Mouse (Mus musculus): ENCODE data around the gene Pomgnt1.

Pomgnt1 gene

DNA sequence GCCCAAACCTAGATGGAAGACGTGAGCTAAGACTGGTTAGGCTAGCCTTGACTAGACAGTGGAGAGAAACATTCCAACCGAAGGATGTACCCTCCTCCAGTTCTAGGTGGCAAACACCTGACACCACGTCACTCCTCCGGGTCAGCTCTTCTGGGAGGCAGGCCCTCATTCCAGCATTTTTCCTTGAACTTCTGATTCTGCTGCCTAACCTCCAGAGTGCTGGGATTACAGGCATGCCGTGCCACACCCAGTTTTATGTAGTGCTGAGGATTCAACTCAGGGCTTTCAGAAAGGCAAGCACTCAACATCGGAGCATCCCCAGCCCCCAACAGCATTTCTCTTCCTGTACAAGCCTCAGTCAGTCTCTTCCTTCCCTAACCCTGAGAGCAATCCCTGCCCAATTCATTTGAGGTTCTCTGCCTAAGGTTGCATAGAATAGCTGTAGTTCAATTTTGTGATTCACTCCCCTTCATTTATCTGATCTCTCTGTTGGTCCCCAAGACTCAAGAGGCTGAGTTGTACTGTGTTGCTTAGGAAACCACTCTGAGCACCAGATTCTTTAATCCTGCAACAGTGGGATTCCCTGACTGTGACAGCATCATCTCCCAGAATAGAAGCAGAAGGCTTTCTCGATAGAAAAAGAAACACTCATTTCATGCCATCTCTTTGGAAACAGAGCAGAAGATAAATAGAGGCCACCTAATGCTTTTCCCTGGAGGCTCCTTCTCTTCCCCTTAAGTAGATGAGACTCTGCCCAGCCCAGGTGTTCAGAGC, 17.3 kb downstream of the Pomgnt1 start:
- no peak for DNase-seq (ENCODE audit: low read depth)

DNA sequence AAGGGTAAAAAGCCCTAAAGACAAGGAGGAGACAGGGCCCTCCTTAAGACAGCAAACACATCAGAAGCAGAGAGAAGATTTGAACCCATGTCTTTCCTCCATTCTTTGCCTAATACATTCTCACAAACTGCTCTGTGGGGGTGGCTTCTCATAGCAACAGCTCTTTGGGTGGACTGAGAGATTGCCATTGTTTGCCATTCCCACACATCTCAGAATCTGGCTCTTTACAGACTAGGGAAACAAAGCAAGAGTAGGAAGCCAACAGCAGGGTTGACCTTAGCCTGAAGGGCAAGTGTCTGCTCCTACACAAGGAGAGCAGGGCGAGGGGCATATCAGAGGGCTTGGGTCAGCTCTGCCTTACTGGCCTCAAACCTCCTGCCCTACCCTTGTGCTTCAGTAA, 18.1 kb downstream of the Pomgnt1 start:
- DNase-seq (ENCODE audit: low read depth), result no peak

DNA sequence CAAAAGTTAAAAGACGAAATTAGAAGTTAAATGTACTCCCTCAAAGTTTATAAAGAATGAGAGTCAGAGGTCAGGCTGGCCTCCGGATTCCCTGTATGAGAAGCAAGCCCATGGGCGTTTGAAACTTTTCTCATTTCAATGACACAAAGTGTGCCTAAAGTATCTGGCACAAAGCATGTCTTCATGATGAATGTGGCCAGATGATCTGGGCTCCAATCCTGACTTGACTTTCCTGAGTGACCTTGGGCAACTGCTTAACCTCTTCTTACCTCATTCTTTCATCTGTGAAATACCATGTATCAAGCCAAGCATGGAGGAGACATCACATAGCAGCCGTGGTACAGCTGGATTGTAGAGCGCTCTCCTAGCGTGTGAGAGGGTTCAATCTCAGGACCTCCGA, 18.6 kb downstream of the Pomgnt1 start:
- DNase-seq (ENCODE audit: low read depth), result no peak

DNA sequence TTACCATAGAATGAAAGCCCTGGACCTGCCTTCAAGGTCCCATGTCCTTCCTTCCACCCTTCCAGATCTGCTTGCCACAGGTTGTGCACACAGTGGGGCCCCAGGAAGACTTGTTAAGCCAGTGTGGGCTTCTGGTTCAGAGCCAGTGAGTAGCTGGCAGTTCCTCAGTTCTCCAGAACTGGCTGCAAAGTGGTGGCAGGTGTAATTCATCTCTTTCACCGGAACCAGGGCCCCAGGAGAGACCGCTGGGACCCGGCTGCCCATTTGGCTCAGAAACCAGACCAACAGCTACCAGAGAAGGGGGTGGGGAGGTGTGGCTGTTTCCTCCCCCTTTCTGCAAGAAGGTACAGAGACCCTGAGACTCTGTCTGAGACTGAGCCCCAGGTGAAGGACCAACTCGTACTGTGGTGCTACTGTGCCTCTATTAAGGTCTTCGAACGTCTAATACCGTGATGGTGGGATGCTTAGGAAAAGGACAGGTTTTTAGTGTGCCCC, 19.7 kb downstream of the Pomgnt1 start:
- DNase-seq (ENCODE audit: low read depth), result no peak

DNA sequence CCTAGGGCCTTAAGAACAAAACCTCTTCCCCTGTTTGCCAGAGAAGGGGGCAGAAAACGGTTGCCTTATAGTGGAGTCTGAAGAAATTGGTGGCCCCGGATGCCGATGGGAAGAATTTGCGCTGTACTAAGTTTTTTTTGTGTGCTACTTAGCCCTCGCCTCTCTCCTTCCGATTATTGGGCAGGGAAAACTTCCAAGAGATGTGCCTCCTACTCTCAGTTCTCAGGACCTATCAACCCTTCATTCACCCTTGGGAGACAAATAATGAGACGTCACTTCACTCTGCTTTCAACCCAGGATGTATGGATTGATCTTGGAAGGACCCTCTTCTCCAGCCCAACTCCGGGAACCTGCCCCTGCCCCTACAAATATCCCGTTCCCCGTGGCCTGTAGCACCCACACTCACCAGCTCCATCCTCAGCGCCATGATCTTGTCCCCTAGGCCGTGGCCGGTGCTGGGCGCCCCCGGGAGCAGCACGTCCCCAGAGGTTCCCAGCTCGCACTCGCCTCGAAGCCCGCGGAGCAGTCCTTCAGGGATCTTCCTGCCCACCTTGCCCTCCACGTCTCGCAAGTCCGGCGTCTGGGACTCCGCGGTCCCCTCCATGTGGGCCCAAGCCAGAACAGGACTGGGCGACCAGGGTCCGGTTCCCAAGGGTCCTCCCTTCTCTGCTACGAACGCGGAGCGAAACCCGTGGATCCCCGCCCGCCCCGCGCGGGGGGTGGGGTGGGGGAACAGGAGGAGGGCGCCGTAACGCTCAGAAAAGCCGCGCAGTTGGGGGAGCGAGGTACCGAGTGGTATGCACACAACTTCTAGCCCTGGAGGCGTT, 20.5 kb downstream of the Pomgnt1 start:
- peak; percentile 50 for DNase-seq (ENCODE audit: low read depth)

DNA sequence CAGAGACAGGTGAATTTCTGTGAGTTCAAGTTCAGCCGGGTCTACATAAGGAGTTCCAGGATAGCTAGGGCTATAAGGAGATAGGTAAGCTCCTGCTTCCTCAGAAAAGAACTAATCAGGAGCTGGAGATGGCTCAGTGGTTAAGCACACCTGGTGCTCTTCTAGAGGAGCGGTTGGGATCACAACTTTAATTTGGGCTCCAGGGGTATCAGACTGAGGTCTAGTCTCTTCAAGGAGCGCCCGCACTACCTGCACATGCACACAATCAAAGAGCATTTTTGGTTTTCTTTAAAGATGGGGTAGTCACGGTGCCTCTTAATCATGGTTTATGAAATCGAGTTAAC, 26.1 kb downstream of the Pomgnt1 start:
- DNase-seq (ENCODE audit: low read depth), result no peak

DNA sequence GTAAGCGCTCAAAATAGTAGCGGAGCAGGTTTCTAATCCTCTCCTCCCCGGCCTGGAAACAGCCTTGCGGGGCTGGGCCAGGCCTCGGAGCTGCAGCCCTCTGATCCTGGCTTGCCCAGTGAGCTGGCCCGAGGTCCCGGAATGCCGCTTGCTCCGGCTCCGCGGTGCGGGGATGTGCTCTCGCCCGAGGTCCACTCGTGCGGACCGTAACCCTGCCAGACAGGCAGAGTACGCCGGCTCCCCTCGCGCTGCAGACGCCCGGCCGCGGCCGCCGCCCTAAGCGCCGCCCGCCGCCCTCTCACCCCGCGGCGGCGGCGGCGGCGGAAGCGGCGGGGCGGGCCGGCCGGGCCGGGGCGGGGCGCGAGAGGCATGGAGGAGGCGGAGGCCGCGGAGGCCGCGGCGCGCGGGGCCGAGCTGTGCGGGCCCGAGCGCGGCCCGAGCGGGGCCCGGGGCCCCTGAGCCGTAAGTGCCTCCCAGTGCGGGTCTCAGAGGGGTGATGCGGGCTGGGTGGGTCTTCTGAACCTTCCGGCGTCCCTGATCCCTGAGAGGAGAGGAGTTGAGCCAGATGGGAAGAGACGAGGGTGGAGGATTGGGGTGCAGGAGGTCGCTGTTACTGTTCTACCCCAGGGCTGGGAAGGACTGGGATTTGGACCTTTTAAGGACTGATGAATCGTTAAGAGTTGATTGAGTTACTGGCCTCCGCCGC, 26.7 kb downstream of the Pomgnt1 start:
- peak; percentile 67 for DNase-seq (ENCODE audit: low read depth)

DNA sequence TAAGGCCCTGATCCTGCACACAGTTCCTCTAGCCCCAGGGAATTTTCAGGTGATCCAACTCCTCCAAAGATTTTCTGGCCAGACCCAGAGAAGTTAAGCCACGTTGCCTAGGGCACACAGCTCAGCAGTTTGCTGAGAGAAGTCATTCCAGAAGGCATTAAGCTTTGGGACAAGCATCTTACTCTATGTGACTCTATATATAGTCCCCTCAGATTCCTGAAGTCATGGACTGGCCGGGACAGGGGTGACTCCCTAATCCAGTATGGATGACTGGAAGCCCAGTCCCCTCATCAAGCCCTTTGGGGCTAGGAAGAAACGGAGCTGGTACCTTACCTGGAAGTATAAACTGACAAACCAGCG, 27.2 kb downstream of the Pomgnt1 start:
- DNase-seq (ENCODE audit: low read depth), result no peak

DNA sequence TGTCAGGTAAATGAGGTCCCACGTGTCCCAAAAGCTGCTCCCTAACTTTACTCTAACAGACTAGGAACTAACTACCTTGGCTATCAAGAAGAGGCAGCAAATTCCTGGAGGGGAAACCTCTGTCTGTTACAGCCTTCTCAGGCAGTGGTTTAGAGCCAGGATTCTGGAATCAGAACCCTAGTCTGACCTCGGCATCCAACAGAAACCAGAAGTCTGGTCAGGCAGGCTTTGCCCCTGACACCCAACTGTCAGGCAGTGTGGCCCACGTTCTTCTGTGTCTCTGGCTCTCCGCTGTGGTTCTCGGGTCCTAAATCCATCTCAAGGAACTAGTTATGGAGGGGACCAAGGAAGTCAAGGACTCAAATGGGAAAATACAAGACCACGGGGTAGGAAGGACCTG, 27.6 kb downstream of the Pomgnt1 start, which contains the start of gene Lurap1:
Gene Lurap1 (minus strand): TSS at position 101 of the 400 bp plus-strand sequence.
- no peak for DNase-seq (ENCODE audit: low read depth)

DNA sequence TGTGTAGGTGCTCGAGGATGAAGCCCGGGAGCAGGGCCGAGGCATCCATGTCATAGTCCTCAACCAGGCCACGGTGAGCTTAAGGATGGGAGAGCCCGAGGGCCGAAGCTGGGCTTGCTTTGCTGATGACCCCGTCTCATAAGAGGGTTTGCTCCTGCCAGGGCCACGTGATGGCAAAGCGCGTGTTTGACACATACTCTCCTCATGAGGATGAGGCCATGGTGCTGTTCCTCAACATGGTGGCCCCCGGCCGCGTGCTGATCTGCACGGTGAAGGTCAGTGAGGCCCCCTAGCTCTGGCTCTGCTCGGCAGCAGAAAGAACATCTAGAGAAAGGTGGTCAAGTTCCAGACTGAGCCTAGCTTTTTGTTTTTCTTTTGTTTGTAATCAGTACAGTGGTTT, 29.1 kb downstream of the Pomgnt1 start:
- DNase-seq (ENCODE audit: low read depth), result no peak

DNA sequence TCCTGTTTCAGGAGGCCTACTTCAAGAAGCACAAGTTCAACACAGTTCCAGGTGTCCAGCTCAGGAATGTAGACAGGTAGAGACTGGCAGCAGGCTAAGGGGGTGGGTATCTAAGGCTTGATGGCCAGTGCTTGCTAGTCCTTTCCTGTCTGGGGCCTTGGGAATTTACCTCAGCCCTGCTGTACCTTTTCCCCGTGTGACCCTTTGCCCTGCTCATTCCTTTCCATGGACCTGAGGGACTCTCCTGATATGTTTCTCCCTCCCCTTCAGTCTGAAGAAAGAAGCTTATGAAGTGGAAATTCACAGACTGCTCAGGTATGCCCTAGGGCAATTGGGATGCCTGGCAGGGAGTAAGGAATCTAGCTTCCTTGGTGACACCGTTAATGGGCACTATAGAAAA, 34.2 kb downstream of the Pomgnt1 start:
- no peak for DNase-seq (ENCODE audit: low read depth)

DNA sequence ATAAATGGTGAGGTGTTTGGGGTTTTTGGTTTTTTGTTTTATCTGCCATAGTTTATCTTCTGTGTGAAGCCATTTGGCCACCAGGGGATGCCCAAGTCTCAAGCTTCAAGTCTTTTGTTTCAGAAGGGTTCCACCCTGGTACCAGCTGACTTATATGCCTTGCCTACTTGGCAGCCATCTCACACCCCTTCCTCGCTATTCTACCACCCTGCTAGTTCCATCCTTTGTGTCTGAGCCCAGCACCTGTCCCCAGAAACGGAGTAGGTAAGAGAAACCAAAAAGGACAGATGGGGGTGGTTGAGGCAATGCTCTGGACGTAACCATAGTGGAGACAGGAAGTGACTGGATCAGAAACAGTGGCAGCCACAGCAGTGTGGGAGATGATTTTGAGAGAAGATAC, 36.3 kb downstream of the Pomgnt1 start:
- peak; percentile 79 for DNase-seq (ENCODE audit: low read depth)

DNA sequence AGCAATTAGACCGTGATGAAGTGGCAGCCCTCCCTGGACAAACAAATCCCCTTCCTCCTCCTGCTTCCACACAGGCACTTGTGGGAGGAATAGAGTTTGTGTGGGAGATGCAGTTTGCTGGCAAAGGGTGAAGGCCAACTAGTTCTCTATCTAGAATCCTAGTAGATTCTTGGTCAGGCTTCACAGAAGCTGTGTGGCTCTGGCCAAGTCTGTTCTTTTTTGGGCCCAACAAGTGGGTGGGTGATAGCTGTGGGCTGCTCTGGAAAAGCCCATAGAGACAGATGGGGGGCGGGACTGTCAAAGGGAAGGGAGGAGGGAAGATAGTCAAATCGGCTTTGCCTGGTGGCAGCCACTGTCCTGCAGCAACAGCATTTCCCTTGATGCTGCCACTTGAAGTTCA, 37.1 kb downstream of the Pomgnt1 start:
- no peak for DNase-seq (ENCODE audit: low read depth)

DNA sequence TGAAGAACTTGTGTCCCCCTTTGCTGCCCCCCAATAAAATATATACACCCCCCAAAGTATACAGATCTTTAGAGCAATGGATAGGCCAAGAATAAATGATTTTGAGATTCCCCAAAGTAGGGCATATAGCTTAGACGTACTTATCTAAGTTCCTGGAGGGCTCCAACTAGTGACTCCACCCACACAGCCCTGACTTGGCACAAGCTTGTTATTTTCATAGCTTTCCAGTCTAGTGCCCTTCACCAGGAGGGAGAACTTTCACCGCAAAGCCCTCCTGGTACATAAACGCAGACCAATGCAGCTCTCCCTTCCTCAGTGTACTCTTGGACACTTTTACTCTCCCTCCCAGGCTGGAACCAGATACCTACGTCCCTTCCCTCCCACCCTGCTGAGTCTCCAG, 38.5 kb downstream of the Pomgnt1 start:
- DNase-seq (ENCODE audit: low read depth), result no peak

DNA sequence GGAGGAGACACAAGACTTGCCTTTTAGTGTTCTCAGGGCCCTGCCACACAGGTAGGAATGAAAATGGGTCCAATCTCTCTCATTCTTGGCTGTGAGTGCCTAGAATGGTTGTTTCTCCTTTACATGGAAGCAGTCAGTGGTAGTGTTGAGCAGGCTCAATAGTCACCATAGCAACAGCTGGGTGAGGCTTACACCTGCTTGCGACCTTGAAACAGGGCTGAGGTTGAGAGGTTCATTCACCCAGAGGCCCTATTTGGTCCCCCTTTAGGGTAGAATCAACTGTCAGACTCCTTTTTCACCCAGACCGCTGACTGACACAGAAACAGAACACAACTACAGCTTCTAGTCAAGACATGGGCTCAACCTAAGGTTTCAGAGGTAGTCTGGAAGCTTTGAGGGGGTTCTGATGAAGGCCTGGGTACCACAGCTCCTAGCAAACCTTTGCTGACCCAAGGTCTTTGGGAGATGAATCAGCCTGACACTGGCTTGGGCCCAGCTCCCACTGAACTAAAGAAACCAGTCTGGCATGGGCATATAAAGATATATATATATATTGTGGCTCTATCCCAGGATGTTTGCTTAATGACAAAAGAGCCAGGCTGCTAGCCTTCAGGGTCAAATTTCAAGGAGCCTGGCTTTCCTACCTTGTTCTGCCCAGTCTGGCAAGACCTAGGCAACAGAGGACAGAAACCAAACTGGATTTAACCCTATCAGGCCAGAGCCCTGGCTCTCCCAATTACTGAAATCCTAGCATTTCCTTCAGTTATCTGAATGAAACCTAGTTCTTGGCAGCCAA, 41.3 kb downstream of the Pomgnt1 start:
- no peak for DNase-seq (ENCODE audit: low read depth)

DNA sequence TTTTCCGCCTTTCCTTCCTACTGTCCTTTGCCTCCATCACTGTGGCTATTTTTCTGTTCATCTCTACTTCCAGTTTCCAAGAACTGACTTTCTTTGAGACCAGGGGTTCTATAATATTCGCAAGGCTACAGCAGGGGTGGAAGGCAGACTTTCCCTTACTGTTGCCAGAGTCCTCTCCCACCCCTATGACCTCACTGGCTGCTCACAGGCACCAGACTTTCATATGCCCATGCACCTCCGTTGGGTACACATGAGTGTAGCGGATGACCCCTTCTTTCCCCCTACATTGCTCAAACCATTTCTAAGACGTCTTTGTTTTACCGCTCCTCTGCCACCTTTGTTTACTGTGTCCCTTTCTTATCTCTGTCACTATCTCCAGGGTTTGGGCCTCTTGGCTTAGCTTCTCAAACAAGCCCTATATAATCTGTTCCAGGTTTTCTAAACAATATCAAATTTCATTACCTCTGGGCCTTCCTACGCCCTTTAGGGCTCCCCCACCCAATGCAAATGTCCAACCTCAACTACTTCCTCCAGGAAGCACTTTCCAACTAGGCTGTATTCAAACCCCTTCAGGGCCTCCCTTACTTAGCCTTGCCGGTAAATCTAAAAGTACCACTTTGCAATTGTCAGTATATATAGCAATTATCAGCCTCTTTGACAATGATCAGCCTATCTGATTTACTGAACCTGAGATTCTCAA, 42.2 kb downstream of the Pomgnt1 start:
- DNase-seq (ENCODE audit: low read depth), result no peak

DNA sequence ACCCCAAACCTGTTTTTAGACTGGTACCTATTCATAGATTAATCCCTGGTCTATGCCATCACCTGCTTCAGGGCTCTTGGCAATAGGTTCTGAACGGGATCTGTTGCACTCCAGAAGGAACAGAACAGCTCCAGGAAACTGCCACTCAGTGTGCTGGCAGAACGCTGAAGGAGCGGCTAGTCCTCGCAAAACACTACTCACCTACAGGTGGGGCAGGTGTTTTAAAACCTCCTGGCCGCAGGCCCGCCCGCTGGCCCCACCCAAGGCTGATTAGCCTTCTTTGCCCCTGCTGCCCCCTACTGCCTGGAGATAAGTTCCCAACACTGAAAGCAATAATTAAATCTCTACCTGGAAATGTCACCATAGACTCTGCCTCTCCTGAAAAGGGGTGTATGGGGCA, 43.8 kb downstream of the Pomgnt1 start, which contains the start of gene Tspan1:
Gene Tspan1 (minus strand): TSS at position 198 of the 400 bp plus-strand sequence.
- no peak for DNase-seq (ENCODE audit: low read depth)

DNA sequence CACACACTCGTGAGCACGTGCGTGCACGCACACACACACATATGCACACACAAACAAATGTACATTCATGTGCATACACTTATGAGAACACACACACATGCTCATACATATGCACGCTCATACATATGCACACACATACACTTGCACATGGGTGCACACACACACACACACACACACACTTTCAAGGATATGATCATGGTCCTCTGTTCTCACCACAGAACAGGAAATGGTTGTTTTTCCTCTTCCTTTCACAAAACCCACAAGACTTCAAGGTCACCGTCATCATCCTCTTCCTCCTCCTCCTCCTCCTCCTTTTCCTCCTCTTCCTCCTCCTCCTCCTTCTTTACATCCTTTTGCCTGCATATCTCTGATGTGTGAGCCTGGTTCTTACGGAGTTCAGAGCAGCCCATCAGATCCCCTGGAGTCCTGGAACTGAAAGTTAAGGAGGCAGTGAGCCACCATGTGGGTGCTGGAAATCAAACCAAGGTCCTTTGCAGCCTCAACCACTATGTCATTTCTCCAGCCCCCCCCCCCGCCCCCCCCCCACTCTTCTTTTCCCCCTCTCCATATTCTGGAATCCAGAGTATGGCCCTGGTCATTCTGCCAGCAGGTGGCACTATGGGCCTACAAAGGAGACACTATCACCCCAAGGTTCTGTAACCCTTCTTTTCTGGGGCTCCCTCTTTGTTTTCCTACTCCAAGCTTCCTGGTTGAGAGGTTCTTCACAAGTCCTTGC, 45.1 kb downstream of the Pomgnt1 start:
- peak; percentile 65 for DNase-seq (ENCODE audit: low read depth)

DNA sequence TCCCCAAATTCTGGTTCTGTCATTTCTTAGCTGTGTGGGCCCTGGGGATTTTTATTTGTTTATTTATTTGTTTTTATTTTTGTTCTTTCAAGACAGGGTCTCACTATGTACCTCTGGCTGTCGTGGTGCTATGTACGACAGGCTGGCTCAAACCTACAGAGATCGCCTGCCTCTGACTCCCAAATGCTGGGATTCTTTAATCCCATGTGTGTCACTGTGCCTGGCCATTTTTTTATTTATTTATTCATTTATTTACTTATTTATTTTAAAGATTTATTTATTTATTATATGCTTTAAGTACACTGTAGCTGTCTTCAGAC, 45.7 kb downstream of the Pomgnt1 start:
- no peak for DNase-seq (ENCODE audit: low read depth)

DNA sequence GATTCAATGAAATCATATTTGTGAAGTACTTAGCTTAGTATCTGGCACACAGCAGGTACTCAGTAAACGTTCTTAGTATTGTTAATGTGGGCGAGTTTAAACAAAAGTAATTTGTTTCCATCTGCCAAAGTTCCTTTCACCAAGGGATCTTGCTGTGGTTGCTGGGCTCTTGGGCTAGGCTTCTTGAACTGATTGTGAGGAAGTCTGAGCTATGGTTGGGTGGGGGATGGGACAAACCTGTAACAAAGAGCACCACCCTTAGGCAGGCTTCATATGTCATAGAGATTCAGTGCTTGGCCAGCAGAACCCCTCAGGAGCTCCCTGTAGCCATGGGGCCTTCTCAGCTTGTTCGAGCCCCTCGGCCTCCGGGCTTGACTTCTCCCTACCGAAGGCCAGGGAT, 49.4 kb downstream of the Pomgnt1 start, which contains the start of the genes 1700042G07Rik and Gm49337:
Gene 1700042G07Rik (plus strand): TSS at position 301 of the 400 bp plus-strand sequence.
Gene Gm49337 (plus strand): TSS at position 313 of the 400 bp plus-strand sequence.
- no peak for DNase-seq (ENCODE audit: low read depth)

Data from naive thymus-derived CD4-positive, alpha-beta T cell, adult 2 months (primary cell).